Mouse (Mus musculus) layer of hippocampus, adult 2 months (tissue): ENCODE measurements at regions not wholly inside any gene's neighbourhood (a gene's known extent, or its start where the extent isn't known, plus 50 kb on each side); places are given as distances from the start of the nearest gene placed in this dataset.

Experiments
- DNase-seq, 2 experiments: peaks; one replicate each; pipeline ENCODE4 v3.0.0; 2022; ENCODE audit warnings: low spot score in 2 of 2
- H3K27ac ChIP-seq: fragments of 200-600 bp; 2 replicates; pipeline ENCODE4 v1.8.1; 2022
- H3K4me3 ChIP-seq: fragments of 200-600 bp; 2 replicates; pipeline ENCODE4 v1.8.1; 2022; ENCODE audit warnings: mild to moderate bottlenecking
- CTCF ChIP-seq: fragments of 200-600 bp; conservative IDR thresholded peaks from 2 replicates; pipeline ENCODE4 v1.8.1; 2022; ENCODE audit warnings: antibody characterized with exemption, mild to moderate bottlenecking, moderate library complexity

GRCm38 (mm10) chr19:57541693-57542314, 69.0 kb upstream of the Atrnl1 start:
- H3K27ac ChIP-seq: no peak overlapping the region
- DNase-seq: no peak
- TF ChIP-seq CTCF: no peak
- H3K4me3 ChIP-seq: no peak overlapping the region

GRCm38 (mm10) chr19:57542506-57542905, 68.3 kb upstream of the Atrnl1 start:
- Histone ChIP-seq H3K4me3 (no peak overlapping the region), H3K27ac (no peak overlapping the region)
- TF ChIP-seq CTCF: no peak
- DNase-seq: no peak

- TF ChIP-seq CTCF: peak; percentile 66
- Histone ChIP-seq H3K4me3 (peak overlapping the region; percentile 37), H3K27ac (peak overlapping the region; percentile 74)
- DNase-seq: peak; percentile 48 to 50
Measured at GRCm38 (mm10) chr19:57543681-57544214, 67.1 kb upstream of the Atrnl1 start.

- Histone ChIP-seq H3K4me3 (peak overlapping the region; percentile 37; the same call in 1 of the 2 replicates), H3K27ac (peak overlapping the region; percentile 74; the same call in 1 of the 2 replicates)
- TF ChIP-seq CTCF: no peak
- DNase-seq: no peak
Measured at GRCm38 (mm10) chr19:57544229-57544879, 66.5 kb upstream of the Atrnl1 start.

- H3K4me3 ChIP-seq: no peak overlapping the region
- no peak overlapping the region for H3K27ac ChIP-seq
- no peak for TF ChIP-seq CTCF
- no peak for DNase-seq
Measured at GRCm38 (mm10) chr19:57545071-57545470, 65.8 kb upstream of the Atrnl1 start.

- TF ChIP-seq CTCF: no peak
- Histone ChIP-seq H3K27ac (peak overlapping the region; percentile 67; the same call in 1 of the 2 replicates), H3K4me3 (no peak overlapping the region)
- DNase-seq: no peak
Measured at GRCm38 (mm10) chr19:57546039-57546438, 64.8 kb upstream of the Atrnl1 start.

GRCm38 (mm10) chr19:57546519-57546918, 64.3 kb upstream of the Atrnl1 start:
- peak in 1 of 2 experiments; percentile 16 for DNase-seq
- H3K27ac ChIP-seq: peak overlapping the region; percentile 67; the same call in 1 of the 2 replicates
- no peak overlapping the region for H3K4me3 ChIP-seq
- no peak for TF ChIP-seq CTCF

- H3K4me3 ChIP-seq: no peak overlapping the region
- TF ChIP-seq CTCF: no peak
- no peak for DNase-seq
- H3K27ac ChIP-seq: no peak overlapping the region
Measured at GRCm38 (mm10) chr19:57548093-57548492, 62.7 kb upstream of the Atrnl1 start.

GRCm38 (mm10) chr19:57548661-57549060, 62.2 kb upstream of the Atrnl1 start:
- DNase-seq: no peak
- H3K27ac ChIP-seq: no peak overlapping the region
- TF ChIP-seq CTCF: no peak
- H3K4me3 ChIP-seq: no peak overlapping the region

GRCm38 (mm10) chr19:57552964-57553740, 57.7 kb upstream of the Atrnl1 start:
- Histone ChIP-seq H3K4me3 (no peak overlapping the region), H3K27ac (no peak overlapping the region)
- TF ChIP-seq CTCF: no peak
- no peak for DNase-seq

- TF ChIP-seq CTCF: no peak
- no peak for DNase-seq
- Histone ChIP-seq H3K27ac (no peak overlapping the region), H3K4me3 (no peak overlapping the region)
Measured at GRCm38 (mm10) chr19:57554086-57554485, 56.7 kb upstream of the Atrnl1 start.

GRCm38 (mm10) chr19:57555313-57555712, 55.5 kb upstream of the Atrnl1 start:
- no peak overlapping the region for H3K4me3 ChIP-seq
- H3K27ac ChIP-seq: no peak overlapping the region
- DNase-seq: no peak
- no peak for TF ChIP-seq CTCF

- Histone ChIP-seq H3K27ac (no peak overlapping the region), H3K4me3 (no peak overlapping the region)
- TF ChIP-seq CTCF: no peak
- no peak for DNase-seq
Measured at GRCm38 (mm10) chr19:57558420-57558967, 52.3 kb upstream of the Atrnl1 start.
